ENCODE assay signal across 16 mouse cellular contexts in genomic region chr13:38162002-38162401, GRCm38 (mm10). TPM values are rescaled to one million over a fixed set of nuclear protein-coding genes. Genes with fewer than 3 reads are reported as not detected.
A peak's percentile ranks its signal among the peaks of the same experiment; 100 is the strongest.
DNase-seq lines count a peak whose midpoint lies in the region; ATAC-seq and TF ChIP-seq lines count a peak whose summit lies in the region.
"Had no signal": no experiment of that assay in that cellular context is flagged by ENCODE, and none has a peak within 500 bp of the region (broad histone marks: within the 10 kb centered on the region; RNA-seq: fewer than 3 reads in every experiment).

No protein-coding gene starts in this region.

- no peak overlapping the region for H3K4me3 ChIP-seq in heart, embryonic 13.5 days
- no peak overlapping the region for H3K4me3 ChIP-seq in liver, embryonic 16.5 days (ENCODE audit: low read depth, low read length)
- no peak overlapping the region for H3K4me3 ChIP-seq in liver, postnatal 0 days (ENCODE audit: low read depth, low read length)
- H3K4me3 ChIP-seq in heart, postnatal 0 days (ENCODE audit: low read depth, low read length), result no peak overlapping the region
- H3K4me3 ChIP-seq: embryonic facial prominence, embryonic 12.5 days; hindbrain, embryonic 12.5 days; limb, embryonic 12.5 days; liver, embryonic 13.5 days; midbrain, embryonic 12.5 days had no signal

- H3K27ac ChIP-seq in heart, embryonic 13.5 days (replicated peaks), result peak overlapping the region; percentile 93
- H3K27ac ChIP-seq in liver, embryonic 16.5 days (ENCODE audit: low read length), result peak overlapping the region; percentile 44; the same call in 1 of the 2 replicates
- no peak overlapping the region for H3K27ac ChIP-seq in liver, postnatal 0 days (ENCODE audit: low read depth)
- H3K27ac ChIP-seq in heart, postnatal 0 days (ENCODE audit: low read depth), result peak overlapping the region; percentile 93
- H3K27ac ChIP-seq: embryonic facial prominence, embryonic 12.5 days; hindbrain, embryonic 12.5 days; limb, embryonic 12.5 days; liver, embryonic 13.5 days; midbrain, embryonic 12.5 days had no signal

- peak overlapping the region; percentile 35 for H3K4me2 ChIP-seq in heart, embryonic 13.5 days
- H3K4me2 ChIP-seq in liver, embryonic 16.5 days (ENCODE audit: low read depth, low read length), result no peak overlapping the region
- no peak overlapping the region for H3K4me2 ChIP-seq in liver, postnatal 0 days (ENCODE audit: low read depth, low read length)
- no peak overlapping the region; the same call in 1 of the 2 replicates for H3K4me2 ChIP-seq in heart, postnatal 0 days (ENCODE audit: low read depth, low read length)
- H3K4me2 ChIP-seq: embryonic facial prominence, embryonic 12.5 days; hindbrain, embryonic 12.5 days; limb, embryonic 12.5 days; liver, embryonic 13.5 days; midbrain, embryonic 12.5 days had no signal

- no peaks in the 10 kb centered on the region for H3K27me3 ChIP-seq in heart, embryonic 13.5 days (replicated peaks)
- no peaks in the 10 kb centered on the region for H3K27me3 ChIP-seq in liver, embryonic 16.5 days (ENCODE audit: control insufficient read depth, insufficient read depth, low read depth, low read length)
- H3K27me3 ChIP-seq in liver, postnatal 0 days (ENCODE audit: insufficient read depth, low read length), result no peaks in the 10 kb centered on the region
- H3K27me3 ChIP-seq in heart, postnatal 0 days (ENCODE audit: control insufficient read depth, insufficient read depth, low read length), result no peaks in the 10 kb centered on the region

- TF ChIP-seq CTCF in liver, postnatal 0 days (IDR thresholded peaks at IDR 0.05; ENCODE audit: low read depth), result no peak
- no peak; the same call in 1 of the 2 replicates for TF ChIP-seq CTCF in heart, postnatal 0 days (IDR thresholded peaks at IDR 0.05; ENCODE audit: low read depth)

- peaks cover 33% of the 10 kb centered on the region for H3K36me3 ChIP-seq in heart, embryonic 13.5 days
- H3K36me3 ChIP-seq in liver, embryonic 16.5 days (ENCODE audit: control insufficient read depth, insufficient read depth), result no peaks in the 10 kb centered on the region
- no peaks in the 10 kb centered on the region; the same call in 1 of the 2 replicates for H3K36me3 ChIP-seq in liver, postnatal 0 days (replicated peaks; ENCODE audit: insufficient read depth, low read length)
- peaks cover 17% of the 10 kb centered on the region; the same call in 1 of the 2 replicates for H3K36me3 ChIP-seq in heart, postnatal 0 days (replicated peaks; ENCODE audit: control insufficient read depth, insufficient read depth, low read length)
- H3K36me3 ChIP-seq: embryonic facial prominence, embryonic 12.5 days; hindbrain, embryonic 12.5 days; limb, embryonic 12.5 days; liver, embryonic 13.5 days; midbrain, embryonic 12.5 days had no signal

- intact Hi-C loops in heart, postnatal 36 days (cut with DNase I), result no loop called here

- WGBS in heart, embryonic 13.5 days, result 57% methylated on average over 2 of the region's 2 CpGs
- whole genome bisulfite sequencing in liver, embryonic 16.5 days (ENCODE audit: insufficient replicate concordance), result 62% methylated on average over 2 of the region's 2 CpGs
- WGBS in liver, postnatal 0 days (ENCODE audit: insufficient replicate concordance), result 76% methylated on average over 2 of the region's 2 CpGs
- whole genome bisulfite sequencing in heart, postnatal 0 days, result 60% methylated on average over 2 of the region's 2 CpGs

- peak overlapping the region; percentile 63 for H3K9ac ChIP-seq in heart, embryonic 13.5 days
- H3K9ac ChIP-seq in liver, embryonic 16.5 days (ENCODE audit: low read depth, low read length), result no peak overlapping the region
- no peak overlapping the region for H3K9ac ChIP-seq in liver, postnatal 0 days (replicated peaks)
- H3K9ac ChIP-seq in heart, postnatal 0 days (replicated peaks; ENCODE audit: low read depth, low read length), result no peak overlapping the region
- H3K9ac ChIP-seq: embryonic facial prominence, embryonic 12.5 days; hindbrain, embryonic 12.5 days; limb, embryonic 12.5 days; liver, embryonic 13.5 days had no signal

- H3K9me3 ChIP-seq in heart, embryonic 13.5 days, result no peaks in the 10 kb centered on the region
- H3K9me3 ChIP-seq in liver, embryonic 16.5 days (replicated peaks; ENCODE audit: control insufficient read depth, low read length), result no peaks in the 10 kb centered on the region
- H3K9me3 ChIP-seq in liver, postnatal 0 days (ENCODE audit: low read length), result no peaks in the 10 kb centered on the region
- no peaks in the 10 kb centered on the region for H3K9me3 ChIP-seq in heart, postnatal 0 days (replicated peaks; ENCODE audit: control insufficient read depth, low read length)
- H3K9me3 ChIP-seq: embryonic facial prominence, embryonic 12.5 days; hindbrain, embryonic 12.5 days; limb, embryonic 12.5 days; liver, embryonic 13.5 days; midbrain, embryonic 12.5 days had no signal

- H3K4me1 ChIP-seq in heart, embryonic 13.5 days, result peaks cover 77% of the 10 kb centered on the region
- no peaks in the 10 kb centered on the region; the same call in 1 of the 2 replicates for H3K4me1 ChIP-seq in liver, embryonic 16.5 days (ENCODE audit: control insufficient read depth, low read depth, low read length)
- no peaks in the 10 kb centered on the region for H3K4me1 ChIP-seq in liver, postnatal 0 days (ENCODE audit: insufficient read depth)
- H3K4me1 ChIP-seq in heart, postnatal 0 days (ENCODE audit: control insufficient read depth, insufficient read depth), result peaks cover 35% of the 10 kb centered on the region
- H3K4me1 ChIP-seq: embryonic facial prominence, embryonic 12.5 days; limb, embryonic 12.5 days; midbrain, embryonic 12.5 days had no signal

- no peak for ATAC-seq in heart, embryonic 13.5 days (ENCODE audit: extremely low read depth, insufficient number of reproducible peaks, low FRiP score, low TSS enrichment)
- ATAC-seq in liver, embryonic 16.5 days (ENCODE audit: low read depth), result no peak
- no peak for ATAC-seq in liver, postnatal 0 days
- no peak for ATAC-seq in heart, postnatal 0 days (ENCODE audit: insufficient read depth, low read depth)

- no peak for TF ChIP-seq EP300 in liver, postnatal 0 days (IDR thresholded peaks at IDR 0.05; ENCODE audit: low read depth)
- no peak for TF ChIP-seq EP300 in heart, postnatal 0 days (IDR thresholded peaks at IDR 0.05; ENCODE audit: low read depth)

- DNase-seq in heart, postnatal 36 days, result no peak
- no peak for DNase-seq in liver, postnatal 0 days
- no peak for DNase-seq in heart, postnatal 0 days (ENCODE audit: low spot score)
- DNase-seq in urinary bladder, adult 18-20 months (ENCODE audit: low spot score in 2 of 2), result no peak
- DNase-seq in kidney, postnatal 14 days, result no peak
- DNase-seq: adrenal gland, adult 8-10 months; cerebellum, adult 8-10 months; liver, embryonic 13.5 days; thymus, postnatal 36 days had no signal

RNA-seq across cellular contexts. Expression of gene Dsp, which starts 10.9 kb away (rescaled TPM):
- polyA plus RNA-seq in heart, embryonic 13.5 days (2015; fragmentation: Nextera tagmentation; extraction: Ambion mirVana), result 29.9 and 31.9 TPM in 2 replicates
- total RNA-seq in heart, postnatal 36 days (2021), result 100 to 1,000 TPM; 529 TPM
- 2.1 and 2.2 TPM in 2 replicates for polyA plus RNA-seq in liver, embryonic 16.5 days (2015; fragmentation: Nextera tagmentation; extraction: Ambion mirVana)
- polyA plus RNA-seq in liver, postnatal 0 days (2015; fragmentation: Nextera tagmentation; extraction: Ambion mirVana), result 1.9 TPM in 2 replicates
- total RNA-seq in heart, postnatal 0 days (2014; rRNA removed; ENCODE audit: low replicate concordance), result 160 and 181 TPM in 2 replicates
- polyA plus RNA-seq in heart, postnatal 0 days (2015; fragmentation: Nextera tagmentation; extraction: Ambion mirVana), result 36.7 and 46.0 TPM in 2 replicates
- polyA plus RNA-seq: C2C12 had no signal

RNA-seq across cellular contexts. Expression of gene Snrnp48, which starts 42.7 kb away (rescaled TPM):
- polyA plus RNA-seq in heart, embryonic 13.5 days (2015; fragmentation: Nextera tagmentation; extraction: Ambion mirVana), result 20.0 and 25.4 TPM in 2 replicates
- 10 to 100 TPM in 1 of 2 experiments, 1 to 10 TPM in 1; 9.8 to 11.4 TPM for total RNA-seq in heart, postnatal 36 days (2021)
- polyA plus RNA-seq in liver, embryonic 16.5 days (2015; fragmentation: Nextera tagmentation; extraction: Ambion mirVana), result 10.0 and 10.7 TPM in 2 replicates
- polyA plus RNA-seq in liver, postnatal 0 days (2015; fragmentation: Nextera tagmentation; extraction: Ambion mirVana), result 12.1 TPM in 2 replicates
- total RNA-seq in heart, postnatal 0 days (2014; rRNA removed; ENCODE audit: low replicate concordance), result 8.3 and 8.9 TPM in 2 replicates
- 15.0 and 18.9 TPM in 2 replicates for polyA plus RNA-seq in heart, postnatal 0 days (2015; fragmentation: Nextera tagmentation; extraction: Ambion mirVana)
